Mouse (Mus musculus) mammary gland, adult 2 months (tissue): ENCODE data around the gene Mpv17. TPM values are rescaled to one million over a fixed set of nuclear protein-coding genes. Genes with fewer than 3 reads are reported as not detected.

Source experiments
- polyA plus RNA-seq: library from polyadenylated mRNA; depleted of rRNA; stranded (reverse); fragments of >200 nt; gene quantifications from 2 replicates; pipeline ENCODE4 v1.2.3, GENCODE M21; 2012; ENCODE audit warnings: low replicate concordance; rRNA removed

Mpv17 gene
- polyA plus RNA-seq: 108 and 257 TPM in 2 replicates

GRCm38 (mm10) chr5:31154152-31154553, at the start of gene Mpv17:
Gene Mpv17, minus strand, starts transcription at chr5:31154251.

GRCm38 (mm10) chr5:31201742-31202590, 47.9 kb upstream of the Mpv17 start, which contains the start of gene Zfp513:
Gene Zfp513, minus strand, starts transcription at chr5:31202303.

GRCm38 (mm10) chr5:31192939-31193630, 39.0 kb upstream of the Mpv17 start, which contains the start of the genes Snx17 and Eif2b4:
Gene Snx17, plus strand, starts transcription at chr5:31193227.
Gene Eif2b4, minus strand, starts transcription at chr5:31193430.

GRCm38 (mm10) chr5:31179766-31180630, 25.9 kb upstream of the Mpv17 start, which contains the start of the genes Gm29609 and Gtf3c2:
Gene Gm29609, minus strand, starts transcription at chr5:31179911.
Gene Gtf3c2, minus strand, starts transcription at chr5:31180144.

GRCm38 (mm10) chr5:31138241-31138967, 15.6 kb downstream of the Mpv17 start, which contains the start of gene Ucn:
Gene Ucn, minus strand, starts transcription at chr5:31138829.

GRCm38 (mm10) chr5:31116354-31116753, 37.7 kb downstream of the Mpv17 start, which contains the start of gene Trim54:
Gene Trim54, plus strand, starts transcription at chr5:31116712.

GRCm38 (mm10) chr5:31108000-31108490, 46.0 kb downstream of the Mpv17 start, which contains the start of gene Slc30a3:
Gene Slc30a3, minus strand, starts transcription at chr5:31108237.

GRCm38 (mm10) chr5:31105814-31106335, 48.2 kb downstream of the Mpv17 start, which contains the start of gene Dnajc5g:
Gene Dnajc5g, plus strand, starts transcription at chr5:31106285.

Other genes starting within 250 kb of the Mpv17 start
- gene Ost4, start 246.5 kb downstream of the Mpv17 start, polyA plus RNA-seq: 171 and 178 TPM in 2 replicates
- 27.5 and 46.9 TPM in 2 replicates for gene Emilin1, start 240.8 kb downstream of the Mpv17 start, polyA plus RNA-seq
- 35.7 and 36.4 TPM in 2 replicates for gene Khk, start 232.8 kb downstream of the Mpv17 start, polyA plus RNA-seq
- 1.5 and 2.5 TPM in 2 replicates for gene Cgref1, start 208.7 kb downstream of the Mpv17 start, polyA plus RNA-seq
- 250 and 344 TPM in 2 replicates for gene Preb, start 193.9 kb downstream of the Mpv17 start, polyA plus RNA-seq
- gene Tcf23, start 185.6 kb downstream of the Mpv17 start, polyA plus RNA-seq: 0.10 and 0.11 TPM in 2 replicates
- gene Atraid, start 105.9 kb downstream of the Mpv17 start, polyA plus RNA-seq: 125 and 213 TPM in 2 replicates
- gene Slc5a6, start 105.3 kb downstream of the Mpv17 start, polyA plus RNA-seq: 94.2 and 109 TPM in 2 replicates
- gene Cad, start 99.5 kb downstream of the Mpv17 start, polyA plus RNA-seq: 38.9 and 72.1 TPM in 2 replicates
- 0.07 TPM in 1 of 2 replicates, not detected in the other for gene Dnajc5g, start 48.0 kb downstream of the Mpv17 start, polyA plus RNA-seq
- gene Slc30a3, start 46.0 kb downstream of the Mpv17 start, polyA plus RNA-seq: 0.13 and 0.33 TPM in 2 replicates
- gene Trim54, start 37.5 kb downstream of the Mpv17 start, polyA plus RNA-seq: 0.12 and 58.4 TPM in 2 replicates
- not detected in 2 replicates for gene Ucn, start 15.4 kb downstream of the Mpv17 start, polyA plus RNA-seq
- gene Gm29609, start 25.7 kb upstream of the Mpv17 start, polyA plus RNA-seq: 1.9 and 2.9 TPM in 2 replicates
- 45.6 and 73.6 TPM in 2 replicates for gene Gtf3c2, start 25.9 kb upstream of the Mpv17 start, polyA plus RNA-seq
- 84.7 and 87.0 TPM in 2 replicates for gene Snx17, start 39.0 kb upstream of the Mpv17 start, polyA plus RNA-seq
- gene Eif2b4, start 39.2 kb upstream of the Mpv17 start, polyA plus RNA-seq: 40.4 and 67.9 TPM in 2 replicates
- gene Zfp513, start 48.1 kb upstream of the Mpv17 start, polyA plus RNA-seq: 50.0 and 88.9 TPM in 2 replicates
- gene Ppm1g, start 66.4 kb upstream of the Mpv17 start, polyA plus RNA-seq: 38.9 and 102 TPM in 2 replicates
- gene Nrbp1, start 86.6 kb upstream of the Mpv17 start, polyA plus RNA-seq: 202 and 225 TPM in 2 replicates
- gene Gm9970, start 87.0 kb upstream of the Mpv17 start, polyA plus RNA-seq: 0.53 and 1.4 TPM in 2 replicates
- 47.3 and 57.7 TPM in 2 replicates for gene Krtcap3, start 97.4 kb upstream of the Mpv17 start, polyA plus RNA-seq
- gene Ift172, start 136.9 kb upstream of the Mpv17 start, polyA plus RNA-seq: 29.7 and 31.8 TPM in 2 replicates
- gene Fndc4, start 141.8 kb upstream of the Mpv17 start, polyA plus RNA-seq: 15.6 and 18.2 TPM in 2 replicates
- 0.36 and 0.84 TPM in 2 replicates for gene Gckr, start 143.2 kb upstream of the Mpv17 start, polyA plus RNA-seq